Mouse (Mus musculus): ENCODE measurements around the gene Kcng3.

Kcng3 gene

GRCm38 (mm10) chr17:83630787-83631678, 662 bp downstream of the Kcng3 start:
- no peak for DNase-seq (ENCODE audit: low read depth, low spot score)

- no peak for DNase-seq (ENCODE audit: low read depth, low spot score)
Measured at GRCm38 (mm10) chr17:83613907-83614306, 17.8 kb downstream of the Kcng3 start.

- no peak for DNase-seq (ENCODE audit: low read depth, low spot score)
Measured at GRCm38 (mm10) chr17:83609532-83609931, 22.2 kb downstream of the Kcng3 start.

- no peak for DNase-seq (ENCODE audit: low read depth, low spot score)
Measured at GRCm38 (mm10) chr17:83600976-83601375, 30.7 kb downstream of the Kcng3 start.

DNA sequence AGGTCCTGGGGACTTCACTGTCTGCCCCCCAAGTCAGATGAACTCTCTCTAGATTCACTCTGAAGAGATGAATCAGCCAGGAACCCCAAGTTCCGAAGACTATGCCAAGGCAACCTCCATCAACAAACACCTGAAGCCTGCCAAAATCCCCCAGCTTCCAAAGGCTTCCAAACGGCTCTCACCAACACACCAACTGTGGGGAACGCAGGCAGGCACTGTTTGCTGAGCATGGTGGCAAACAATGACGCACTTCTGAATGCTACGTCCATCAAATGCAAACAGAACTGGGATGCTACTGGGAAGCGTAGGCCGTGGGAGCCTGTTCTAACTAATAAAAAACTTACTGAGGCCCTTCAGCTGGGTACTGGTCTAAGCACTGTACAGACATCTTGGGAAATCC, 35.7 kb downstream of the Kcng3 start:
- no peak for DNase-seq (ENCODE audit: low read depth, low spot score)

DNA sequence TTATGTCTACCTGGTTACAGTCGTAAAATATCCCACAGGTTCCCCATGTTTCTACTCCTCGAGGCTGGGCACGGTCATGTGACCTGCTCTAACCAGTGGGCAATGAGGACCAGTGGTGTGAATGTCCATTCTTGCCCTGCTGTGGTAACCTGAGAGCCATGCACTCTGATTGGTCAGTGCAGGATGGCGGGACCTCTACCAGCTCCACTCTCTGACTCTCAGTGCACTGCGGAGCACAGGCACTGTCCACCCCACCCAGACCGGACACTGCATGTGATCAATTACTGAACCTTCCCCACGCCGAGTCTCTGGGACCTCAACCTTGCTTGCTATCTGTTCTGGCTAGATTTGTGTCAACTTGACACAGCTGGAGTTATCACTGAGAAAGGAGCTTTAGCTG, 37.2 kb downstream of the Kcng3 start:
- DNase-seq (ENCODE audit: low read depth, low spot score), result no peak

DNA sequence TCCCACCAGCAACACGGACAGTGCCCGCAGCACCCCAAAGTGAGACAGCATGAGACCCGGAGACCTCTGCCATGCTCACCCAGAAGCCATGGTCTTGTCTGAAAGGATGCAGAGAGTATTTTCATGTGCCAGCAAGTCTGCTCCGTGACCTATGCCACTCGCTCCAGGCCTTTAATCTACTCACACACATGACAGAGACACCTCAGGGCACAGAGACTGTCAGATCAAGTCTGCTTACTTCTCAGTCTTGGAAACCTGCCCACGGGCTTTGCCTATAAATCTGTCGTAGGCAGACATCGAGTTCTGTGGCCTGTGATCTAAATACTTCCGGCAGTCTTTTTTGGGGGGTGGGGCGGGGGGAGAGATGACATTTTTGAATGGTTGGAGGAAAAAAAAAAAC, 38.3 kb downstream of the Kcng3 start:
- no peak for DNase-seq (ENCODE audit: low read depth, low spot score)

- DNase-seq (ENCODE audit: low read depth, low spot score), result no peak
Measured at GRCm38 (mm10) chr17:83588663-83589341, 42.9 kb downstream of the Kcng3 start.

GRCm38 (mm10) chr17:83587731-83588130, 44.0 kb downstream of the Kcng3 start:
- no peak for DNase-seq (ENCODE audit: low read depth, low spot score)

GRCm38 (mm10) chr17:83582585-83582984, 49.1 kb downstream of the Kcng3 start:
- peak; percentile 9 for DNase-seq (ENCODE audit: low read depth, low spot score)

GRCm38 (mm10) chr17:83580734-83581133, 51.0 kb downstream of the Kcng3 start:
- DNase-seq (ENCODE audit: low read depth, low spot score), result no peak

DNA sequence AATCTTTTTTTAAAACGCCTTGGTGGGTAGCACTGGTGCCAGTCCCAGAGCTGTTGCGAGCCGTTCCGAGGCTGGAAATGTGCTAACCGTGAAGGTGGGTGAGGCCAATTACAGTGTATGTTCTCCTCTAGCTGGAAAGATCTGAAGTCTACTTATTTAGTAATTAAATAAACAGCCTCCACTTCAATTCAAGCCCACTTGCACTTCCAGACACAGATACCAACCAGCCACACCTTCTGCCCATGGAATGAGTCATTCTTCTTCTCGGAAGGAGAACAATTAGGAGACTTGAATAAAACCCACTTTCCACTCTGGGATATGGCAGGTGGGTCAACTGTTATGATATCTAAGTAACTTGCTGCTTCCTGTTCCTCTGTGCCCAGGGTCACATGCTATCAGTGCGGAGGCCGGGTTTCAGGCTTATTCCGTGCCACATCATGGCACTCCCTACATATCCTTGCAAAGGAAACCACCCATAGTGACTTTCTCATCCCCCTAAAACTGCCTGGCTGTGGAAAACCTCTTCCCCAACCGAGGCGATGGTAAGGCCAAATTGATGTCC, 54.8 kb downstream of the Kcng3 start:
- no peak for DNase-seq (ENCODE audit: low read depth, low spot score)

GRCm38 (mm10) chr17:83574615-83575014, 57.1 kb downstream of the Kcng3 start:
- DNase-seq (ENCODE audit: low read depth, low spot score), result peak; percentile 67

GRCm38 (mm10) chr17:83573128-83573527, 58.6 kb downstream of the Kcng3 start:
- no peak for DNase-seq (ENCODE audit: low read depth, low spot score)

GRCm38 (mm10) chr17:83572366-83572765, 59.3 kb downstream of the Kcng3 start:
- no peak for DNase-seq (ENCODE audit: low read depth, low spot score)

DNA sequence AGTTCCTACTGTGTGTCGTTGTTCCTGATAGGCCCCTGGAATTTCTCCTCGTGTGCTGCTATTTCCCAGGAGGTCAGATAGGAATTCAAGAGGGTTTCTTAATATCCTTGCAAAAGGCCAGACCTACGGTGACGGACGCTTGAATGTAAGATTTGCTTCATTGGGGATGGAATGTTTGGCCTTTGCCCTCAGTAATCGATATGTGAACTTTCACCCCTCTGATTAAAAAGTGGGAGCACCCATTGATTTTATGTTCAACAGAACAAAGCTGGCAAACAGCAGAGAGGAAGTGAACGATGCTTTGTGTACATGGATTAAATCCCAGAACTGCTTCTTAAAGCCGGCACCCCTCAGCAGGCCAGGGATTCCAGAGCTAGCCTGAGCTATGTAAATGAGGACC, 64.3 kb downstream of the Kcng3 start:
- no peak for DNase-seq (ENCODE audit: low read depth, low spot score)

- no peak for DNase-seq (ENCODE audit: low read depth, low spot score)
Measured at GRCm38 (mm10) chr17:83565506-83565905, 66.2 kb downstream of the Kcng3 start.

- DNase-seq (ENCODE audit: low read depth, low spot score), result no peak
Measured at GRCm38 (mm10) chr17:83564119-83564820, 67.4 kb downstream of the Kcng3 start.

GRCm38 (mm10) chr17:83563703-83564111, 68.0 kb downstream of the Kcng3 start:
- peak; percentile 57 for DNase-seq (ENCODE audit: low read depth, low spot score)

DNA sequence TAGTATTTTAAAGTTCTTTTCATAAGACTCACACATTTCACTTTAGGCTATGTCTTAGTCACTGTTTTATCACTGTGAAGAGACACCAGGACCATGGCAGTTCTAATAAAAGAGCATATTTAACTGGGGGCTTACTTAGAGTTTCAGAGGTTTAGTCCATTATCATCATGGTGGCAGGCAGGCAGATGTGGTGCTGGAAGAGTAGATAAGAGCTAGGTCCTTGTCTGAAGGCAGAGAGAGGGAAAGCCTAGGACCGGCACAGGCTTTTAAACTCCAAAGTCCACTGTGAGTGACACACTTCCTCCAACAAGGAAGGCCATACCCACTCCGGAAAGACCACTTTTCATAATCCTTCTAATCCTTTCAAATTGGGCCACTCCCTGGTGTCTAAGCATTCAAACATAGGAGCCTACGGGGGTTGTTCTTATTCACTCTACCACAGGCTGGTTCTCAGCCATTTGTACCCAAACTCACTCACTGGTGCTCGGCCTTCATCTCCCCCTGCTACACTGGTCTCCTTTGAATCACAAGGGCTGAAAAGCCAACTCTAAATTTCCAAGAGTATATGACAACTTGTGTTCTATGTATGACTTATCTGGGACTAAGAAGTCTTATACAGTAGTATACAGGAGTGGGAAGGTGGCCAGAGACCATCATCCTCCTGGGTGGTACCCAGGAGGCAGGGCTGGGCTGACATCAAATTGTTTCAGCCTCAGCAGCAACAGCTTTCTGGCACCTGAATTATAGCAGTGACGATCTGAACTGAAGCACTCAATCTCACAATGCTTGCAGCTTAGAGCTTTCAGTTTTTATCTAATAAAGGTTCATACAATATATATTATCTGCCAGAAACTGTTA, 69.3 kb downstream of the Kcng3 start:
- no peak for DNase-seq (ENCODE audit: low read depth, low spot score)

- DNase-seq (ENCODE audit: low read depth, low spot score), result no peak
Measured at GRCm38 (mm10) chr17:83559081-83559480, 72.6 kb downstream of the Kcng3 start.

All from 3T3-L1 (cell line).